Mouse (Mus musculus) testis, adult 2 months (tissue): ENCODE results near the gene Diras1.

ENCODE experiments used
- CTCF ChIP-seq: fragments of 200-500 bp; IDR thresholded peaks from 2 replicates; pipeline ENCODE4 v1.5.1; 2012; ENCODE audit warnings: low read depth, mild to moderate bottlenecking, inconsistent platforms, low read length, moderate library complexity; ENCODE audit not compliant: control insufficient read depth, insufficient read depth, insufficient replicate concordance
- POLR2A ChIP-seq: fragments of 200-500 bp; IDR thresholded peaks from 2 replicates; pipeline ENCODE4 v1.6.1; 2012; ENCODE audit warnings: low read depth, mild to moderate bottlenecking, inconsistent platforms, low read length, moderate library complexity; ENCODE audit not compliant: control insufficient read depth

DNA sequence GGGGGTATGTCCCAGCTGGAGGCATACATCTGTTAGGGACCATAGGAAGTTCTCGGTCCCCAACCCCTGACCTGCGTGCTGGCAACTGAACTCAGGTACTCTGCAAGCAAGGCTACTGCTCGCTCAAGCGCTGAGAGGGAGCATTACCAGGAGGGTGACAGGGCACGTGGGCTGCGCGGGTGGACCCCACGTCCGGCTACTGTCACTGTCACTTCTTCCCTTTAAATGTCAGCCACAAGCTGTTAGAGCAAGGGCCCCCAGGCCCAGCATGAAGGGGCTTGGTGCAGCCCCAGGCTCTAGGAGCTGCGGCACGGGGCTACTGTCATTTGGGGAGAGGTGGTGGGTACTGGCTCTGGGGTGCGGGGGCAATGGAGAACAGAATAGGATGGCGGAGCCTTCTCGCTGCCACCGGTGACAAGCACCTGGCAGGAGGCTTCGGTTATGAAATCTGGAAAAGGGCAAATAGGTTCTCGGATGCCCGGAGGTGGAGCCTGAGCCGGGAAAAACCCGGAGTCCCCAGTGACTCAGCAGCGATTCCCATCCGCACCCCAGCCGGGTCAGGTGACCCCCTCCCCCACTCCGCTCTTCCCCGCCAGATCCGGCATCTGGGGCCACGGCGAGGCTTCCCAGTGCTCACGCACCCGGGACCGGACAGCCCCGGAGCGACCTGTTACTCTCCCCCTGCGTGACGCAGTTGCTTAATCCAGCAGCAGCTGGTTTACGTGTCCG lies 40.1 kb downstream of the Diras1 start:
- no peak for TF ChIP-seq POLR2A
- TF ChIP-seq CTCF: no peak
